Mouse (Mus musculus) MN1 (cell line): ENCODE results near the gene Fthl17f.
"Not testable (repeated sequence)": the region's sequence is repeated elsewhere in the genome, so short reads cannot be mapped to it uniquely, and the experiment has no call there.

Experiments used
- DNase-seq: peaks from one replicate; pipeline ENCODE4 v3.0.0-alpha.2; 2016; ENCODE audit warnings: low spot score

Fthl17f gene

DNA sequence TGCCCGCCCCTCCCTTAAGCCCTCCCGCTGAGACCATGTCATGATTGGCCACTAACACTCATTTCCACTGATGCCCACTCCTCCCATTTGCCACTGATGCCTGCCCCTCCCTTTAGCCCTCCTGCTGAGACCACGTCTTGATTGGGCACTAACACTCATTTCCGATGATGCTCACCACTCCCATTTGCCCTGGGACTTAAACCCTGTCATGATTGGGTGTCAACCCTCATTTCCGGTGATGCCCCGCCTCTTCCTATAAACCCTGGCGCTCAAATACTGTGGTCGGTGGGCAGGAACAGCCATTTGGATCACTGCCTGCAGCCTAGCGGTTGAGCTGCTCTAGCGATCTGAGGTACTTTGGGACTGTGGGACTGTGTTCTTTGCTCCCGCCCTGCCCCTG is at the start of gene Fthl17f:
Gene Fthl17f (plus strand): TSS at position 301 of the 400 bp plus-strand sequence.
- not testable (repeated sequence) for DNase-seq

DNA sequence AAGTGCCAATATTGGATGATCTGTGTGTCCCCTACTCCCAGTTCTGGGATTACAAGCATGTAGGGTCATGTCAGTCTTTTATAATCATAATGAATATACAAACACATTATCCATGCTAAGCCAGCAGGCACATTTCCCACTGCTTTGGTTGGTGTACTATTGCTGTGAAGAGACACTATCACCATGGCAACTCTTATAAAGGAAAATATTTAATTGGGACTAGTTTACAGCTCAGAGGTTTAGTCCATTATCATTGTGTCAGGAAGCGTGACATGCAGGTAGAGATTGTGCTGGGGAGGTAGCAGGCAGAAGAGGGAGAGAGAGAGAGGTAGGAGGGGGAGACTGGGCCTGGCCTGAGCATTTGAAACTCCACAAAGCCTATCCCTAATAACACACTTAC is 46.7 kb upstream of the Fthl17f start:
- no peak for DNase-seq

DNA sequence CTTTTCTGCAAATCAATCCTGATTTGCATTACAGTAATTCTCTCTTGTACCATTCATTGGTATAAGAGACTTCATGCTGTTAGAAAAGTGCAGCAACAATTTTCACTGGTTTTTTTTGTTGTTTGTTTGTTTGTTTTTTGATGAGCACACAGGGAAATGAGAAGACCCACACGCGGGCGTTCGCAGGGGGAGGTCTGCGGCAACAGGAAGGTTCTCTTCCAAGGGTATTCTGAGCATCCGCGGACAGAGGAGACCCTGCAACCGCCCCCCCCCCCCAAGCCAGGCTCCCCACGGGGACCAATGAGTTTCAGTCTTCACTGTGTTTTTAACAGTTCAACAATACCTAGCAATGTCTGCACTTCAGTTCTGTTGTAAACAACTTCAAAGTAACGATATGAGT is 43.3 kb upstream of the Fthl17f start:
- DNase-seq: no peak

DNA sequence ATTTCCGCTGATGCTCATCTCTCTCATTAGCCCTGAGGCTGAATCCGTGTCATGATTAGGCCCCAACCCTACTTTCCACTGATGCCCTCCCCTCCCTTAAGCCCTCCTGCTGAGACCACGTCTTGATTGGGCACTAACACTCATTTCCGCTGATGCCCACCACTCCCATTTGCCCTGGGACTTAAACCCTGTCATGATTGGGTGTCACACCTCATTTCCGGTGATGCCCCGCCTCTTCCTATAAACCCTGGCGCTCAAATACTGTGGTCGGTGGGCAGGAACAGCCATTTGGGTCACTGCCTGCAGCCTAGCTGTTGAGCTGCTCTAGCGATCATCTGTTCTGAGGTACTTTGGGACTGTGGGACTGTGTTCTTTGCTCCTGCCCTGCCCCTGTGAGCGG is 29.6 kb upstream of the Fthl17f start, which contains the start of gene Fthl17e:
Gene Fthl17e (plus strand): TSS at position 301 of the 400 bp plus-strand sequence.
- not testable (repeated sequence) for DNase-seq

DNA sequence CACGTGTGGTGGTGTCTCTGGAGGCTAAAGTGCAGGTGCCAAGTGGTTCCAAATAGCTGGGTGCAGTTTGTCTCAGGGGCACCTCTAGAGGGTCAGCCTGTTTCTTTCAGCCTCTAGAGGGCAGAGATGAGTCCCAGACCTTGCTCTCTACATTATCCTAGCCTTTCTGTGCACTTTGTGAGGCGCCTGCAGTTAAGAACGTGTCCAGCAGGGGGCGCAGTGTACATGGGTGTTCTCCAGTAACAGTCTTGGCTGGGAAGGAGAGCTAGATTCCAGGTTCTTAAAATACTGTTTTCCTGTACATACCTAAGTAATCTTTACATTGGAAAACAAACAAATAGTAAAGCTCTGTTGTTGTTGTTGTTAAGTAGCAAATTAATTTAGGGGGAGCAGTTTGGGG is 21.2 kb upstream of the Fthl17f start:
- DNase-seq: not testable (repeated sequence)

DNA sequence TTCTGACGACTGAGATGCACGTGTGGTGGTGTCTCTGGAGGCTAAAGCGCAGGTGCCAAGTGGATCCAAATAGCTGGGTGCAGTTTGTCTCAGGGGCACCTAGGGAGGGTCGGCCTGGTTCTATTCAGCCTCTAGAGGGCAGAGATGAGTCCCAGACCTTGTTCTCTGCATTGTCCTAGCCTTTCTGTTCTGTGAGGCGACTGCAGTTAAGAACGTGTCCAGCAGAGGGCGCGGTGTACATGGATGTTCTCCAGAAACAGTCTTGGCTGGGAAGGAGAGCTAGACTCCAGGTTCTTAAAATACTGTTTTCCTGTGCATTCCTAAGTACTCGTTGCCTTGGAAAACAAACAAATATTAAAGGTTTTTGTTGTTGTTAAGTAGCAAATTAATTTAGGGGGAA is 1.9 kb upstream of the Fthl17f start:
- DNase-seq: not testable (repeated sequence)

DNA sequence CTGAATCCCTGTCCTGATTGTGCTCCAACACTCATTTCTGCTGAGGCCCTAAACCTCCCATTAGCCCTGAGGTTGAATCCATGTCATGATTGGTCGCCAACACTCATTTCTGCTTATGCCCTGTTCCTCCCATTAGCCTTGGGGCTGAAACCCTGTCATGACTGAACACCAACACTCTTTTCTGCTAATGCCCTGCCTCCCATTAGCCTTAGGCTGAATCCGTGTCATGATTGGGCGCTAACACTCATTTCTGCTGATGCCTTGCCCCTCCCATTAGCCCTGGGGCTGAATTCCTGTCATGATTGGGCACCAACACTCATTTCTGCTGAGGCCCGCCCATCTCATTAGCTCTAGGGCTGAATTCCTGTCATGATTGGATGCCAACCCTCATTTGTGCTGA is 714 bp upstream of the Fthl17f start:
- no peak for DNase-seq

DNA sequence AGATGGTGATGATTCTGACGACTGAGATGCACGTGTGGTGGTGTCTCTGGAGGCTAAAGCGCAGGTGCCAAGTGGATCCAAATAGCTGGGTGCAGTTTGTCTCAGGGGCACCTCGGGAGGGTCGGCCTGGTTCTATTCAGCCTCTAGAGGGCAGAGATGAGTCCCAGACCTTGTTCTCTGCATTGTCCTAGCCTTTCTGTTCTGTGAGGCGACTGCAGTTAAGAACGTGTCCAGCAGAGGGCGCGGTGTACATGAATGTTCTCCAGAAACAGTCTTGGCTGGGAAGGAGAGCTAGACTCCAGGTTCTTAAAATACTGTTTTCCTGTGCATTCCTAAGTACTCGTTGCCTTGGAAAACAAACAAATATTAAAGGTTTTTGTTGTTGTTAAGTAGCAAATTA is 14.9 kb downstream of the Fthl17f start:
- not testable (repeated sequence) for DNase-seq

DNA sequence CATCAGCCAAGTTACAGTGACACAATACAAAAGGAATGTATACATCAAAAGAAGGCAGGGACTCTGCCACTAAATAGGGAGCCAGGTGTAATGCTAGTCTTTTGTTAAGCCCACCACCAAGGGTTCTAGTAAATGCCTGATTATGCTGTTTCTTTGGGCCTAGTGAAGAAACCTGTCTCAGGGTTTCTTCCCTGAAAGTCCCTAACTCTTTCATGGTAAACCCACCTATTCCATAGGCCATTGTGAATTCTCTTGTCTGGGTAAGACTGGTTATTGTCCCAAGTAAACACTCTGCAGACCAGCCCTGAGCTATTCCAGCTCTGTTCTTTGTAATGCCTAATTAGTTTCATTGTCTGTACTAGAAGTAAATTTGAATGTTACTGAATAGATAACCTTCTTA is 32.3 kb downstream of the Fthl17f start:
- not testable (repeated sequence) for DNase-seq

DNA sequence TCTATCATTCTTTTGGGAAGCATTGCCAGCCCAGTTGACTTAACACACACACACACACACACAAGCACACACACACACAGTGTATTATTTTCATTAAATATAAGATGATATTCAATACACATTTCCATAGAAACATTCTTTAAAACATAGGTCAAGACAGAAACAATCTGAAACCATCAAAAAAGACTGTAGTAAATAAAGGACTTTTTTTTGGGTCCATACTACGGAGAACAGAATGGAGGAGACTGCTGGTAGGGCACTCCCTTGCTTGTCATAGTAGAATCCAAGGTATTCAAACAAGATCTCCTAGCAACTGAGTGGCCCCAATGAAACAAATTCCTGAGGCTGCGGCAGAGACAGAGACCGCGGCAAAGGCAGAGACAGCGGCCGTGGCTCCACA is 41.4 kb downstream of the Fthl17f start, which contains the start of gene 4930402K13Rik:
Gene 4930402K13Rik (plus strand): TSS at position 301 of the 400 bp plus-strand sequence.
- DNase-seq: no peak

DNA sequence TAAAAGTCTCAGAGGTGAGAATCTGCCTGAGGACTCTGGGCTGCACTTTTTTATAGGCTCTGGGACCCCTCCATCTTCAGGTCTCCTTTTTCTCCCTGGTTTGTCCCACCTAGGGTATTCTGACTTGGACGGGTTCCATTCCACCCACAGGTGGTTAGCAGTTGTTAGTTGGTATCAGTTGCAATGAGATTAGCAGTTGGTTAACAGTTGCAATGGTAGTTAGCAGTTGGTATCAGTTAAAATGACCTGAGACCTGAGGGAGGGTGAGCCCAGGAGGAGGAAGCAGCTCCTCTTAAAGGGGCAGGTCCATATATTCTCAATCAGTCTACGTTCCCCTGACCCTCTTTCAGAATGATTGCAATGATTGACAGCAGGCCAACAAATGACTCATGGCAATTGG is 47.6 kb downstream of the Fthl17f start:
- DNase-seq: no peak
